Mouse (Mus musculus): ENCODE results near the gene Nap1l4. TPM values are rescaled to one million over a fixed set of nuclear protein-coding genes. Genes with fewer than 3 reads are reported as not detected.
"Not testable (repeated sequence)": the region's sequence is repeated elsewhere in the genome, so short reads cannot be mapped to it uniquely, and the experiment has no call there.

The Nap1l4 gene
- total RNA-seq, 2 experiments from 2014 or later, result 188 to 209 TPM

- H3K27ac ChIP-seq, result peak overlapping the region; percentile 49
- intact Hi-C loops (cut with DNase I), result no loop called here
- H3K4me3 ChIP-seq, result no peak overlapping the region
- no peak for TF ChIP-seq CTCF (IDR thresholded peaks at IDR 0.05)
- peak; percentile 74 for DNase-seq
Measured at GRCm38 (mm10) chr7:143556964-143557610, 8.2 kb upstream of the Nap1l4 start.

GRCm38 (mm10) chr7:143549588-143550220, 798 bp upstream of the Nap1l4 start:
- H3K4me3 ChIP-seq, result peak overlapping the region; percentile 98
- H3K27ac ChIP-seq, result peak overlapping the region; percentile 97
- intact Hi-C loops (cut with DNase I), result no loop called here
- no peak for DNase-seq
- no peak for TF ChIP-seq CTCF (IDR thresholded peaks at IDR 0.05)

- no peak for DNase-seq
- H3K4me3 ChIP-seq, result peak overlapping the region; percentile 98
- TF ChIP-seq CTCF (IDR thresholded peaks at IDR 0.05), result no peak
- intact Hi-C loops (cut with DNase I), result no loop called here
- H3K27ac ChIP-seq, result peak overlapping the region; percentile 97
Measured at GRCm38 (mm10) chr7:143548231-143548961, 510 bp downstream of the Nap1l4 start.

- 0 out of 2 replicates have a peak overlapping the region, but pooled peaks have one; percentile 3 for H3K4me3 ChIP-seq
- DNase-seq, result no peak
- peak overlapping the region; percentile 32; the same call in 1 of the 2 replicates for H3K27ac ChIP-seq
- intact Hi-C loops (cut with DNase I), result no loop called here
- TF ChIP-seq CTCF (IDR thresholded peaks at IDR 0.05), result no peak
Measured at GRCm38 (mm10) chr7:143546554-143546953, 2.4 kb downstream of the Nap1l4 start.

GRCm38 (mm10) chr7:143544368-143544767, 4.5 kb downstream of the Nap1l4 start:
- DNase-seq, result no peak

GRCm38 (mm10) chr7:143538671-143539070, 10.2 kb downstream of the Nap1l4 start:
- TF ChIP-seq CTCF (IDR thresholded peaks at IDR 0.05), result no peak
- Histone ChIP-seq H3K4me3 (no peak overlapping the region), H3K27ac (no peak overlapping the region)
- intact Hi-C loops (cut with DNase I), result no loop called here
- DNase-seq, result no peak

More at GRCm38 (mm10) chr7:143544368-143544767, 4.5 kb downstream of the Nap1l4 start:
- TF ChIP-seq CTCF (IDR thresholded peaks at IDR 0.05), result peak; percentile 66
- H3K27ac ChIP-seq, result no peak overlapping the region
- intact Hi-C loops (cut with DNase I), result no loop called here
- no peak overlapping the region for H3K4me3 ChIP-seq

- H3K4me3 ChIP-seq; DNase-seq; intact Hi-C loops (cut with DNase I); H3K27ac ChIP-seq: not testable (repeated sequence)
Measured at GRCm38 (mm10) chr7:143538229-143538628, 10.7 kb downstream of the Nap1l4 start.

- intact Hi-C loops (cut with DNase I), result no loop called here
- no peak overlapping the region for H3K4me3 ChIP-seq
- no peak overlapping the region for H3K27ac ChIP-seq
- TF ChIP-seq CTCF (IDR thresholded peaks at IDR 0.05), result no peak
- no peak for DNase-seq
Measured at GRCm38 (mm10) chr7:143536251-143536650, 12.7 kb downstream of the Nap1l4 start.

- TF ChIP-seq CTCF (IDR thresholded peaks at IDR 0.05), result no peak
- Histone ChIP-seq H3K27ac (no peak overlapping the region), H3K4me3 (no peak overlapping the region)
- DNase-seq, result no peak
- intact Hi-C loops (cut with DNase I), result no loop called here
Measured at GRCm38 (mm10) chr7:143533284-143533683, 15.6 kb downstream of the Nap1l4 start.

- Histone ChIP-seq H3K27ac (0 out of 2 replicates have a peak overlapping the region, but pooled peaks have one; percentile 24), H3K4me3 (no peak overlapping the region)
- TF ChIP-seq CTCF (IDR thresholded peaks at IDR 0.05), result no peak
- intact Hi-C loops (cut with DNase I), result no loop called here
- DNase-seq, result peak; percentile 73
Measured at GRCm38 (mm10) chr7:143532410-143532809, 16.5 kb downstream of the Nap1l4 start.

- intact Hi-C loops (cut with DNase I), result no loop called here
- no peak for TF ChIP-seq CTCF (IDR thresholded peaks at IDR 0.05)
- H3K27ac ChIP-seq, result no peak overlapping the region
- DNase-seq, result no peak
- no peak overlapping the region for H3K4me3 ChIP-seq
Measured at GRCm38 (mm10) chr7:143519333-143519732, 29.6 kb downstream of the Nap1l4 start.

- intact Hi-C loops (cut with DNase I), result no loop called here
- Histone ChIP-seq H3K4me3 (no peak overlapping the region), H3K27ac (peak overlapping the region; percentile 38; the same call in 1 of the 2 replicates)
- no peak for TF ChIP-seq CTCF (IDR thresholded peaks at IDR 0.05)
- no peak for DNase-seq
Measured at GRCm38 (mm10) chr7:143514416-143514768, 34.5 kb downstream of the Nap1l4 start.
